Mouse (Mus musculus) frontal cortex, adult (tissue): ENCODE data around the gene Dnmbp.

ENCODE experiments used
- ATAC-seq: cut with Nextera tagmentation; 2 replicates; pipeline ENCODE4 v1.9.2; 2017; ENCODE audit warnings: mild to moderate bottlenecking, moderate library complexity, mixed read lengths; ENCODE audit not compliant: low TSS enrichment

The Dnmbp gene

GRCm38 (mm10) chr19:43801427-43802051, 138.5 kb downstream of the Dnmbp start:
- no peak for ATAC-seq

- no peak for ATAC-seq
These were observed 142.8 kb downstream of the Dnmbp start for GRCm38 (mm10) chr19:43797216-43797615.
